Comparison of ENCODE assay signal across 8 mouse cellular contexts in the genomic region with DNA sequence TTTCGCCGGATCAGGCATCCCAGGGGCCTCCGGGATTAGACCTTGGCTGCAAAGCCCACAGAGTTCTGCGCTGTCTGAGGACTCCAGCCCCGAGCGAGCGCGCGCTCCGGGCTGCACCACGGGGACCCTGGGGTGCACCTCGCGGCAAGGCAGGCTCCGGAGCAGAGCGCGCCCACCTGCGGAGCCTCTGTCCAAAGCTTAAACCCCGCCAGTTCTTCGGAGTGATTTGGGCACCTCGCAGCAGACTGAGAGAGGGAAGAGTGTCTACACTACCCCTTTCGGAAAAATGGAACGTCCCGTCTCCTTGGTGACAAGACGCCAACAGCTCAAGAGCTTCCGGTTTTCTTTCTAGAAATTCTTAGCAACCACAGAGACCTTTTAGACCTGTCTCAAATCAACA. TPM values are rescaled to one million over a fixed set of nuclear protein-coding genes. Genes with fewer than 3 reads are reported as not detected.
DNase-seq lines count a peak whose midpoint lies in the region; ATAC-seq and TF ChIP-seq lines count a peak whose summit lies in the region.

A gene (minus strand): TSS at position 76 of the 400 bp plus-strand sequence.

- H3K4me1 ChIP-seq in bone marrow, adult 2 months (ENCODE audit: control insufficient read depth, insufficient read depth, low read length): peaks cover 5% of the 10 kb centered on the region
- 0 out of 2 replicates have a peak, but pooled peaks cover 5% of the 10 kb centered on the region for H3K4me1 ChIP-seq in limb, embryonic 14.5 days (ENCODE audit: control insufficient read depth, insufficient read depth, low read length)
- H3K4me1 ChIP-seq in midbrain, embryonic 15.5 days: peaks cover 25% of the 10 kb centered on the region

- peaks cover 10% of the 10 kb centered on the region for H3K27me3 ChIP-seq in limb, embryonic 14.5 days (ENCODE audit: control insufficient read depth, insufficient read depth, low read length)
- peaks cover 35% of the 10 kb centered on the region for H3K27me3 ChIP-seq in midbrain, embryonic 15.5 days (replicated peaks)
- H3K27me3 ChIP-seq in splenic B cell, adult 2 months (ENCODE audit: control insufficient read depth, insufficient read depth, low read length, poor library complexity, severe bottlenecking): no peaks in the 10 kb centered on the region

- DNase-seq in cerebellum, postnatal 25 days: peak; percentile 20 to 22
- no peak for DNase-seq in cerebellum, adult 11 months
- peak; percentile 76 for DNase-seq in forelimb bud, embryonic 11.5 days (ENCODE audit: low read depth, low spot score)
- DNase-seq in induced T-regulatory cell, adult 2 months (ENCODE audit: low read depth): peak; percentile 94
- DNase-seq in limb, embryonic 14.5 days (ENCODE audit: low spot score): peak; percentile 76
- peak; percentile 92 for DNase-seq in splenic B cell, adult 2 months (ENCODE audit: low read depth, low spot score)

- H3K4me2 ChIP-seq in limb, embryonic 14.5 days (replicated peaks; ENCODE audit: low read depth, low read length, severe bottlenecking): peak within 1 kb of the TSS; percentile 83
- peak within 1 kb of the TSS; percentile 85 for H3K4me2 ChIP-seq in midbrain, embryonic 15.5 days

- 0 out of 2 replicates have a peak, but pooled peaks have one; percentile 58 for ATAC-seq in limb, embryonic 14.5 days (ENCODE audit: low FRiP score, low read depth)
- peak; percentile 55; the same call in 1 of the 2 replicates for ATAC-seq in midbrain, embryonic 15.5 days (replicated peaks)

- TF ChIP-seq CTCF in bone marrow, adult 2 months (IDR thresholded peaks at IDR 0.05; ENCODE audit: control insufficient read depth, insufficient read depth, low read length): no peak

- TF ChIP-seq POLR2A in bone marrow, adult 2 months (IDR thresholded peaks at IDR 0.05; ENCODE audit: borderline replicate concordance, control insufficient read depth, low read depth, low read length): no peak
- TF ChIP-seq POLR2A in limb, embryonic 14.5 days (IDR thresholded peaks at IDR 0.05; ENCODE audit: borderline replicate concordance, extremely low read depth, insufficient read depth, insufficient read length): no peak

- no peaks in the 10 kb centered on the region for H3K36me3 ChIP-seq in limb, embryonic 14.5 days (ENCODE audit: control insufficient read depth, insufficient read depth, low read length)
- no peaks in the 10 kb centered on the region for H3K36me3 ChIP-seq in midbrain, embryonic 15.5 days (replicated peaks)
- no peaks in the 10 kb centered on the region for H3K36me3 ChIP-seq in splenic B cell, adult 2 months (ENCODE audit: control insufficient read depth, insufficient read depth, low read length, poor library complexity, severe bottlenecking)

- no peaks in the 10 kb centered on the region for H3K9me3 ChIP-seq in limb, embryonic 14.5 days (ENCODE audit: control insufficient read depth, low read length)
- no peaks in the 10 kb centered on the region for H3K9me3 ChIP-seq in midbrain, embryonic 15.5 days

- under 1% methylated on average over 25 of the region's 25 CpGs for WGBS in bone marrow, adult 2 months
- under 1% methylated on average over 25 of the region's 25 CpGs for WGBS in limb, embryonic 14.5 days
- WGBS in midbrain, embryonic 15.5 days: under 1% methylated on average over 25 of the region's 25 CpGs

- peak within 1 kb of the TSS; percentile 70; the same call in 1 of the 2 replicates for H3K27ac ChIP-seq in bone marrow, adult 2 months (ENCODE audit: control insufficient read depth, insufficient read depth, low read depth, low read length, poor library complexity)
- H3K27ac ChIP-seq in limb, embryonic 14.5 days (replicated peaks; ENCODE audit: low read depth, low read length): no peak within 1 kb of the TSS
- no peak within 1 kb of the TSS for H3K27ac ChIP-seq in midbrain, embryonic 15.5 days

- peak within 1 kb of the TSS; percentile 49 for H3K4me3 ChIP-seq in bone marrow, adult 2 months (replicated peaks; ENCODE audit: control insufficient read depth, low read depth, low read length)
- H3K4me3 ChIP-seq in limb, embryonic 14.5 days (replicated peaks; ENCODE audit: low read length): peak within 1 kb of the TSS; percentile 48
- H3K4me3 ChIP-seq in midbrain, embryonic 15.5 days: peak within 1 kb of the TSS; percentile 60

- H3K9ac ChIP-seq in limb, embryonic 14.5 days (ENCODE audit: low read depth, low read length, severe bottlenecking): peak within 1 kb of the TSS; percentile 67
- peak within 1 kb of the TSS; percentile 64 for H3K9ac ChIP-seq in midbrain, embryonic 15.5 days

RNA-seq across cellular contexts. Expression of the gene that starts here (rescaled TPM):
- 0.90 TPM in 1 of 2 replicates, not detected in the other for polyA plus RNA-seq in bone marrow, adult 2 months (2011; ENCODE audit: insufficient read depth, insufficient read length, low replicate concordance, missing spikeins)
- polyA plus RNA-seq in limb, embryonic 14.5 days (2012; rRNA removed): 0.60 and 0.88 TPM in 2 replicates
- 0.29 and 0.39 TPM in 2 replicates for polyA plus RNA-seq in limb, embryonic 14.5 days (2014; fragmentation: Nextera tagmentation; extraction: Ambion mirVana)
- polyA plus RNA-seq in midbrain, embryonic 15.5 days (2015; fragmentation: Nextera tagmentation; extraction: Ambion mirVana): 0.82 and 1.3 TPM in 2 replicates

Comparison
In these comparisons a context has a peak if more than half of its experiments do, and no peak if none do; other contexts are left out.
1. Peak in DNase-seq, ATAC-seq, H3K4me3 ChIP-seq, H3K9ac ChIP-seq and H3K4me2 ChIP-seq in limb, embryonic 14.5 days; RNA of the gene not detected or under 1 TPM.